Mouse (Mus musculus): ENCODE data around the gene Pcbp3. TPM values are rescaled to one million over a fixed set of nuclear protein-coding genes. Genes with fewer than 3 reads are reported as not detected.
A peak's percentile ranks its signal among the peaks of the same experiment; 100 is the strongest.
"Not testable (repeated sequence)": the region's sequence is repeated elsewhere in the genome, so short reads cannot be mapped to it uniquely, and the experiment has no call there.

Pcbp3 gene
- polyA plus RNA-seq, 1 experiment from 2014 or later: 28.3 TPM

DNA sequence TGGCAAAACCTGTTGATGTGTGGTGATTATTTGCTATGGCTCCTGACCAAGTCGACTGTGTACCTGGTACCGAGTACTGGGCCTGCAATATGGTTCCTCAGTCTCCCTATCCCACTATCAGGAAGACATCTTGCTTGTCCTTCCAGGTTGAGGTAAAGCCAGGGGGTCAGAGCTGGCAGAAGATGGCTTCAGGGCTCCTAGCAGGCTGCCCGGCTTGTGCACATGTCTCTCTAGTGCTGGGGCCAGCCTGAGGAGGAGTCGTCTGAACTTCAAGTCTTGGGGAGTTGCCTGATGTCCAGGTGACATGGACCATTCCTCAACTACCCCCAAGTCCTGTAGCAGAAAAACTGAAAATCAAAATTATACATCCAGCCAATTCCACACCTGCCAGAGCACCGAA is 201.8 kb downstream of the Pcbp3 start:
- WGBS: 97% methylated on average over 5 of the region's 5 CpGs
- no peak overlapping the region for H3K4me2 ChIP-seq
- no peaks in the 10 kb centered on the region for H3K9me3 ChIP-seq
- H3K9ac ChIP-seq: no peak overlapping the region
- ATAC-seq (ENCODE audit: insufficient number of reproducible peaks, insufficient read depth, low FRiP score, low TSS enrichment, low read depth): no peak
- H3K4me1 ChIP-seq: no peaks in the 10 kb centered on the region
- no peaks in the 10 kb centered on the region for H3K27me3 ChIP-seq
- no peak overlapping the region for H3K27ac ChIP-seq
- H3K36me3 ChIP-seq: peaks cover 4% of the 10 kb centered on the region; the same call in 1 of the 2 replicates
- H3K4me3 ChIP-seq: no peak overlapping the region

- H3K27ac ChIP-seq: no peak overlapping the region
- H3K4me3 ChIP-seq: no peak overlapping the region
- no peaks in the 10 kb centered on the region for H3K9me3 ChIP-seq
- 82% methylated on average over 3 of the region's 3 CpGs for WGBS
- no peaks in the 10 kb centered on the region for H3K36me3 ChIP-seq
- H3K4me2 ChIP-seq: no peak overlapping the region
- H3K27me3 ChIP-seq: no peaks in the 10 kb centered on the region
- H3K4me1 ChIP-seq: no peaks in the 10 kb centered on the region
- no peak overlapping the region for H3K9ac ChIP-seq
- ATAC-seq (ENCODE audit: insufficient number of reproducible peaks, insufficient read depth, low FRiP score, low TSS enrichment, low read depth): no peak
These were observed 208.0 kb downstream of the Pcbp3 start for GRCm38 (mm10) chr10:76753640-76754039.

GRCm38 (mm10) chr10:76744267-76744666 is 217.4 kb downstream of the Pcbp3 start:
- not testable (repeated sequence) for H3K9me3 ChIP-seq; H3K4me3 ChIP-seq; H3K36me3 ChIP-seq; ATAC-seq (ENCODE audit: insufficient number of reproducible peaks, insufficient read depth, low FRiP score, low TSS enrichment, low read depth); H3K9ac ChIP-seq; H3K27me3 ChIP-seq; H3K4me1 ChIP-seq; H3K27ac ChIP-seq; H3K4me2 ChIP-seq
- WGBS: 52% methylated on average over 11 of the region's 11 CpGs

DNA sequence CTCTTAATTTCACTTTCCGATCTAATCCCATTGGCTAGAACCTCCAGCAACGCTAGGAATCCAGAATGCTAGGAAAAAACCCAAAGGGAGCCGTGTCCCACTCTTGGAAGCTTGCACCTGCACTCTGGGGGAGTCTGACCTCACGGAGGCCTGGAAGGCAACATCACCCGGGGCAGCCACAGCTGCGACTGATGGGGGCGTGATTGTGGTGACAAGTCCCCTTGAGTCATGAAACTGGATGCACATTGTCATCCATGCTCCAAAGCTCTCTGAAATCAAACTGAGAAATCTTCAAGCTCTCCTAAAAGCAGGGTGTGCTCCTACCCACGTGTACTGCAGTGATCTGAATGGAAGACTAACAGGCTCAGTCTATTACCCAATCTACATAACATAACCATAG is 224.9 kb downstream of the Pcbp3 start:
- Histone ChIP-seq H3K9ac (no peak overlapping the region), H3K4me2 (no peak overlapping the region), H3K27ac (no peak overlapping the region), H3K36me3 (no peaks in the 10 kb centered on the region), H3K9me3 (no peaks in the 10 kb centered on the region), H3K4me1 (peaks cover 34% of the 10 kb centered on the region), H3K27me3 (no peaks in the 10 kb centered on the region), H3K4me3 (no peak overlapping the region)
- WGBS: 63% methylated on average over 8 of the region's 8 CpGs
- ATAC-seq (ENCODE audit: insufficient number of reproducible peaks, insufficient read depth, low FRiP score, low TSS enrichment, low read depth): no peak

- no peak for ATAC-seq (ENCODE audit: insufficient number of reproducible peaks, insufficient read depth, low FRiP score, low TSS enrichment, low read depth)
- peaks cover 51% of the 10 kb centered on the region for H3K4me1 ChIP-seq
- no peaks in the 10 kb centered on the region for H3K36me3 ChIP-seq
- no peak overlapping the region for H3K27ac ChIP-seq
- H3K27me3 ChIP-seq: no peaks in the 10 kb centered on the region
- no peak overlapping the region for H3K4me3 ChIP-seq
- no peak overlapping the region for H3K9ac ChIP-seq
- WGBS: 3% methylated on average over 4 of the region's 4 CpGs
- H3K9me3 ChIP-seq: no peaks in the 10 kb centered on the region
- H3K4me2 ChIP-seq: no peak overlapping the region
These were observed 226.7 kb downstream of the Pcbp3 start for GRCm38 (mm10) chr10:76734979-76735378.

DNA sequence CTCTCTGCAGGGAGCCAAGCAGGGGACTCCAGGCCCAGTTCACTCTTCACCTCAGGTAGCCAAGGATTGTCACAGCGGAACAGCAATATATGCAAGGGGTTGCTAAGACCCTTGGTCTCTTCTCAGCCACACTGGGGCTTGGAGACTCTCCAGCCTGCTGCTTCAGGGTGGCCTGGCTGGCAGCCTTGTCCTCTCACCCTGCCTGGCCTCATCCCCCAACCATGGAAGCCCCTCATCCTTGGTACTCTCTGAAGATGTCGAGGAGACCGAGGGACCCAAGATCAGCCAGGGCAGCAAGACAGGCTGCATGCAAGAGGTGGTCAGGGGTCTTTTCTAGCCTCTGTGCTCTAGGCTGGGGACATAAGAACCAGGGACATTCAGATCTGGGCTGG is 228.0 kb downstream of the Pcbp3 start:
- Histone ChIP-seq H3K4me2 (peak overlapping the region; percentile 56), H3K4me1 (peaks cover 62% of the 10 kb centered on the region), H3K9ac (peak overlapping the region; percentile 67), H3K36me3 (no peaks in the 10 kb centered on the region), H3K27ac (peak overlapping the region; percentile 96), H3K4me3 (peak overlapping the region; percentile 21), H3K27me3 (no peaks in the 10 kb centered on the region), H3K9me3 (no peaks in the 10 kb centered on the region)
- ATAC-seq (ENCODE audit: insufficient number of reproducible peaks, insufficient read depth, low FRiP score, low TSS enrichment, low read depth): no peak
- WGBS: 29% methylated on average over 3 of the region's 3 CpGs

GRCm38 (mm10) chr10:76732881-76733676 is 228.6 kb downstream of the Pcbp3 start:
- Histone ChIP-seq H3K9ac (peak overlapping the region; percentile 67), H3K27me3 (no peaks in the 10 kb centered on the region), H3K9me3 (no peaks in the 10 kb centered on the region), H3K4me1 (peaks cover 68% of the 10 kb centered on the region), H3K36me3 (no peaks in the 10 kb centered on the region), H3K4me3 (peak overlapping the region; percentile 21), H3K4me2 (peak overlapping the region; percentile 56), H3K27ac (peak overlapping the region; percentile 96)
- WGBS: 5% methylated on average over 17 of the region's 17 CpGs
- ATAC-seq (ENCODE audit: insufficient number of reproducible peaks, insufficient read depth, low FRiP score, low TSS enrichment, low read depth): peak; percentile 81

- Histone ChIP-seq H3K9me3 (no peaks in the 10 kb centered on the region), H3K9ac (0 out of 2 replicates have a peak overlapping the region, but pooled peaks have one; percentile 32), H3K36me3 (no peaks in the 10 kb centered on the region), H3K27ac (peak overlapping the region; percentile 96), H3K4me3 (no peak overlapping the region), H3K4me2 (peak overlapping the region; percentile 56), H3K27me3 (no peaks in the 10 kb centered on the region), H3K4me1 (peaks cover 73% of the 10 kb centered on the region)
- ATAC-seq (ENCODE audit: insufficient number of reproducible peaks, insufficient read depth, low FRiP score, low TSS enrichment, low read depth): no peak
- WGBS: 58% methylated on average over 6 of the region's 6 CpGs
These were observed 229.3 kb downstream of the Pcbp3 start for GRCm38 (mm10) chr10:76732391-76732790.

DNA sequence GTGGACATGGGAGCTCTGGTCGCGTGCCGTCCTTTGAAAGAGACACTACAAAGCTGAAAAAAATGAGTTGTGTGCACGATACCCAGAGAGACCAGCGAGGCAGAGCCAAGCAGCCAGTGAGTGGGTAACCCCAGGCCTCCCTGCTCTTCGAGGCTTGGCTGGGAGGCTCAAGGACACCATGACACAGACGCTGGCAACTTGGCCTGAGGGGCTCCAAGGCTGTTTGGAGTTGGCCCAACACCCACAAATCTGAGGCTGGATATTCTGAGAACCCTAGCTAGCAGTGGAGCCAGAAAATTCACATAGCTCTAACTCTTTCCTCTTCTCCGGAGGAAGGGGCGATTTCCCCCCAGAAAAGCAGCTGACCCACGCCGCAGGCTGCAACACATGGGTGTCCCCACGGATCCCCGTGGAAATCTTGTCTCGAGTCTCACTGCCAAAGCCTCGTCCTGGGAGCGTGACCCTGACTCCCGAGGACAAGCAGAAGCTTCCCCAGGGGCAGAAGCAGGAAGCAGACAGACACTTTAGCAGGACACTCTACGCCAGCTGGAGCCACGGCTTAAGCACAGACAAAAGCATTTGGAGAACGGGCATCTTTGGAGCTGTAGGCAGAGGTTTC is 230.0 kb downstream of the Pcbp3 start:
- H3K36me3 ChIP-seq: no peaks in the 10 kb centered on the region
- H3K27ac ChIP-seq: peak overlapping the region; percentile 96
- 0 out of 2 replicates have a peak overlapping the region, but pooled peaks have one; percentile 8 for H3K9ac ChIP-seq
- WGBS: 52% methylated on average over 20 of the region's 20 CpGs
- H3K4me2 ChIP-seq: no peak overlapping the region
- H3K4me3 ChIP-seq: no peak overlapping the region
- H3K4me1 ChIP-seq: peaks cover 78% of the 10 kb centered on the region
- H3K9me3 ChIP-seq: no peaks in the 10 kb centered on the region
- no peak for ATAC-seq (ENCODE audit: insufficient number of reproducible peaks, insufficient read depth, low FRiP score, low TSS enrichment, low read depth)
- H3K27me3 ChIP-seq: no peaks in the 10 kb centered on the region

DNA sequence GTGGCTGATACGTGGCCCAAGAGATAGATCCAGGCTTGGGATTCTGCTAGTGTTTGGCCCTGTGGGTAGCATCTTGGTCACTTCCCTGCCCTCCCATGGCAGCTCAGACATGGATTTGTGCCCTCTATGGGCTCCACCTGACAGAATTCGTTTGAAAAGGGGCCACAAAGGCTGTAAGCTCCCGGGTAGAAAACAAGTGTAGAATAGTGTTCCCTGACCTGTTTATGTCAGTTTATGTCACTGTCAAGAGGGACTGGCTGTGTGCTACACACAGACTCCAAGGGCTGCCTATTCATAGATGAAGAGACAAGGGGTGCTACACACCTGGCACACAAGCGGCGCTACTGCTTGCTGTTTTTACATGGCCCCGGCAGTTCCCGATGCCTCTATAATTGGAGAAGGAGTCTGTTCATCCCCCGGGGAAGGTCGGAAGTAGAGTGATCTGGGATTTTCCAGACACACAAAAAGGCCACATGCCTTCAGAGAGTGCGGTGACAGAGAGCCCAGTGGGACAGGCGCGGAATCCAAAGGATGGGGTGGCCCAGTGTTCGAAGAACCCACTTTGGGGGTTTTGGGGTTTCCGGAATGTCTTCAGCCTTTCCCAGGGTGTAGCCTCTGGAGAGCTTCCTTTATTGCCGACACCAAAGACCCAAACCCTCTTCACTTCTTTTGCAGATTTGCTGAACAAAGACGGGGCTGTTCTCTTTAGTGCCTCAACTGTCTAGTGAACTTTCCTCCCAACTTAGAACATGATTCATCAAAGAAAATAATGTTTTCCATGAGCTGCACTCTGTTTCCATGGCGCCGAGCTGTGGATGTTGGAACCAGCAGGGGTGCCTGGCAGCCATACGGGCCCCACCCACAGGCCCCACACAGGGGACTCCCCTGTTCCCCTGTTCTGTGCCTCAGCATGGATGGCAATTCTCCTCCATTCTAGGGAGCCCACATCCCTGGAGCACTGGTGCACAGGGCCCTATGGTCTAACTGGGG is 231.8 kb downstream of the Pcbp3 start:
- Histone ChIP-seq H3K27ac (peak overlapping the region; percentile 96), H3K9ac (0 out of 2 replicates have a peak overlapping the region, but pooled peaks have one; percentile 11), H3K4me1 (peaks cover 92% of the 10 kb centered on the region), H3K4me2 (no peak overlapping the region), H3K27me3 (no peaks in the 10 kb centered on the region), H3K9me3 (no peaks in the 10 kb centered on the region), H3K4me3 (no peak overlapping the region), H3K36me3 (no peaks in the 10 kb centered on the region)
- 69% methylated on average over 19 of the region's 19 CpGs for WGBS
- ATAC-seq (ENCODE audit: insufficient number of reproducible peaks, insufficient read depth, low FRiP score, low TSS enrichment, low read depth): no peak

GRCm38 (mm10) chr10:76728369-76728768 is 233.3 kb downstream of the Pcbp3 start:
- ATAC-seq (ENCODE audit: insufficient number of reproducible peaks, insufficient read depth, low FRiP score, low TSS enrichment, low read depth): no peak
- Histone ChIP-seq H3K4me1 (peaks cover 91% of the 10 kb centered on the region), H3K4me2 (0 out of 2 replicates have a peak overlapping the region, but pooled peaks have one; percentile 11), H3K9me3 (no peaks in the 10 kb centered on the region), H3K36me3 (peaks cover 4% of the 10 kb centered on the region; the same call in 1 of the 2 replicates), H3K27me3 (no peaks in the 10 kb centered on the region), H3K27ac (0 out of 2 replicates have a peak overlapping the region, but pooled peaks have one; percentile 87), H3K9ac (no peak overlapping the region), H3K4me3 (no peak overlapping the region)
- 14% methylated on average over 11 of the region's 11 CpGs for WGBS
